Mouse (Mus musculus) liver, adult 2 months (tissue): ENCODE data around the gene Cope. TPM values are rescaled to one million over a fixed set of nuclear protein-coding genes. Genes with fewer than 3 reads are reported as not detected.

ENCODE experiments used
- DNase-seq: peaks from one replicate; pipeline ENCODE4 v3.0.0-alpha.2; 2011; ENCODE audit warnings: low read depth, low spot score; ENCODE audit errors: extremely low read depth
- H3K27ac ChIP-seq: fragments of 200-500 bp; replicated peaks from 2 replicates; pipeline ENCODE4 v1.5.1; 2012; ENCODE audit warnings: low read depth, mild to moderate bottlenecking, control low read depth, inconsistent platforms, low read length; ENCODE audit not compliant: insufficient read depth
- H3K27me3 ChIP-seq: fragments of 200-500 bp; 2 replicates; pipeline ENCODE4 v1.6.1; 2012; ENCODE audit warnings: mild to moderate bottlenecking, moderate library complexity, low read length, inconsistent platforms; ENCODE audit not compliant: control insufficient read depth, insufficient read depth
- H3K36me3 ChIP-seq: fragments of 200-500 bp; 2 replicates; pipeline ENCODE4 v1.6.1; 2012; ENCODE audit warnings: low read length, inconsistent platforms; ENCODE audit not compliant: control insufficient read depth, insufficient read depth
- H3K4me1 ChIP-seq: fragments of 200-500 bp; 2 replicates; pipeline ENCODE4 v1.6.1; 2011; ENCODE audit warnings: low read length; ENCODE audit not compliant: control insufficient read depth, insufficient read depth
- H3K4me3 ChIP-seq: fragments of 200-500 bp; 2 replicates; pipeline ENCODE4 v1.5.1; 2011; ENCODE audit warnings: low read depth, mild to moderate bottlenecking, control low read depth, low read length, moderate library complexity; ENCODE audit not compliant: insufficient read depth
- H3K79me2 ChIP-seq: fragments of 200-500 bp; 2 replicates; pipeline ENCODE4 v1.6.1; 2012; ENCODE audit warnings: inconsistent platforms, mild to moderate bottlenecking, low read length, moderate library complexity; ENCODE audit not compliant: control insufficient read depth, insufficient read depth
- H3K9ac ChIP-seq: fragments of 200-500 bp; 2 replicates; pipeline ENCODE4 v1.6.1; 2012; ENCODE audit warnings: low read depth, mild to moderate bottlenecking, control low read depth, inconsistent platforms, low read length
- CTCF ChIP-seq: fragments of 200-500 bp; IDR thresholded peaks from 2 replicates; pipeline ENCODE4 v1.5.1; 2011; ENCODE audit warnings: low read depth, low read length, control low read depth
- POLR2A ChIP-seq: fragments of 200-500 bp; IDR thresholded peaks from 2 replicates; pipeline ENCODE4 v1.6.1; 2011; ENCODE audit warnings: low read length, control low read depth; ENCODE audit not compliant: insufficient read depth; ENCODE audit errors: extremely low read depth
- WGBS: fragments of 180-500 bp; shearing (Covaris S2); methylation state at CpG from one replicate; pipeline ENCODE4 v1.1.7; 2018; 5-methylcytosine and 5-hydroxymethylcytosine counted together
- polyA plus RNA-seq: library from polyadenylated mRNA; depleted of rRNA; stranded (reverse); fragments of >200 nt; gene quantifications from 2 replicates; pipeline ENCODE4 v1.2.3, GENCODE M21; 2012
- total RNA-seq: library from RNA; depleted of rRNA; stranded (reverse); fragments of >200 nt; gene quantifications from 2 replicates; pipeline ENCODE4 v1.2.3, GENCODE M21; 2014

Gene Cope
- total and polyA plus RNA-seq, 2 experiments: 169 to 394 TPM

GRCm38 (mm10) chr8:70279266-70279665 lies 23.1 kb upstream of the Cope start:
- no peaks in the 10 kb centered on the region for H3K36me3 ChIP-seq
- DNase-seq: no peak
- H3K4me3 ChIP-seq: no peak overlapping the region
- H3K27ac ChIP-seq: no peak overlapping the region
- TF ChIP-seq POLR2A (no peak), CTCF (no peak)
- no peaks in the 10 kb centered on the region for H3K4me1 ChIP-seq
- no peaks in the 10 kb centered on the region for H3K79me2 ChIP-seq
- WGBS: 73% methylated on average over 8 of the region's 8 CpGs
- no peaks in the 10 kb centered on the region for H3K27me3 ChIP-seq
- no peak overlapping the region for H3K9ac ChIP-seq

- H3K36me3 ChIP-seq: no peaks in the 10 kb centered on the region
- no peak overlapping the region for H3K27ac ChIP-seq
- H3K9ac ChIP-seq: no peak overlapping the region
- WGBS: 74% methylated on average over 3 of the region's 3 CpGs
- no peaks in the 10 kb centered on the region for H3K27me3 ChIP-seq
- no peak for DNase-seq
- no peak overlapping the region for H3K4me3 ChIP-seq
- H3K4me1 ChIP-seq: no peaks in the 10 kb centered on the region
- H3K79me2 ChIP-seq: no peaks in the 10 kb centered on the region
- TF ChIP-seq POLR2A (no peak), CTCF (no peak)
These were observed 21.3 kb upstream of the Cope start for GRCm38 (mm10) chr8:70281001-70281400.

GRCm38 (mm10) chr8:70282603-70283135 lies 19.6 kb upstream of the Cope start, which contains the start of gene Homer3:
Gene Homer3, plus strand, starts transcription at chr8:70282827.
- TF ChIP-seq POLR2A: no peak
- peak; percentile 68 for TF ChIP-seq CTCF
- Histone ChIP-seq H3K4me3 (peak within 1 kb of the TSS; percentile 85), H3K9ac (peak within 1 kb of the TSS; percentile 81), H3K36me3 (no peaks in the 10 kb centered on the region), H3K79me2 (no peaks in the 10 kb centered on the region), H3K27ac (no peak within 1 kb of the TSS; the same call in 1 of the 2 replicates), H3K4me1 (no peaks in the 10 kb centered on the region), H3K27me3 (no peaks in the 10 kb centered on the region)
- WGBS: 3% methylated on average over 34 of the region's 36 CpGs
- DNase-seq: peak; percentile 58

- peak overlapping the region; percentile 85 for H3K4me3 ChIP-seq
- no peaks in the 10 kb centered on the region for H3K27me3 ChIP-seq
- H3K9ac ChIP-seq: peak overlapping the region; percentile 81
- no peaks in the 10 kb centered on the region for H3K36me3 ChIP-seq
- no peak for DNase-seq
- H3K4me1 ChIP-seq: no peaks in the 10 kb centered on the region
- H3K27ac ChIP-seq: no peak overlapping the region; the same call in 1 of the 2 replicates
- 7% methylated on average over 54 of the region's 55 CpGs for WGBS
- no peaks in the 10 kb centered on the region for H3K79me2 ChIP-seq
- TF ChIP-seq POLR2A: no peak
- no peak for TF ChIP-seq CTCF
These were observed 18.9 kb upstream of the Cope start for GRCm38 (mm10) chr8:70283136-70284077.

GRCm38 (mm10) chr8:70284421-70284820 lies 17.9 kb upstream of the Cope start:
- 87% methylated on average over 5 of the region's 5 CpGs for WGBS
- Histone ChIP-seq H3K9ac (no peak overlapping the region), H3K4me3 (no peak overlapping the region), H3K27ac (no peak overlapping the region), H3K79me2 (no peaks in the 10 kb centered on the region), H3K36me3 (no peaks in the 10 kb centered on the region), H3K27me3 (no peaks in the 10 kb centered on the region), H3K4me1 (no peaks in the 10 kb centered on the region)
- no peak for TF ChIP-seq POLR2A
- no peak for TF ChIP-seq CTCF
- DNase-seq: no peak

- WGBS: 96% methylated on average over 15 of the region's 15 CpGs
- TF ChIP-seq POLR2A: no peak
- no peak for TF ChIP-seq CTCF
These were observed 17.0 kb upstream of the Cope start for GRCm38 (mm10) chr8:70285304-70285703.

More at GRCm38 (mm10) chr8:70285304-70285703, 17.0 kb upstream of the Cope start:
- Histone ChIP-seq H3K4me1 (no peaks in the 10 kb centered on the region), H3K4me3 (no peak overlapping the region), H3K36me3 (no peaks in the 10 kb centered on the region), H3K27ac (no peak overlapping the region), H3K79me2 (no peaks in the 10 kb centered on the region), H3K27me3 (no peaks in the 10 kb centered on the region), H3K9ac (no peak overlapping the region)
- no peak for DNase-seq
